9 mouse cellular contexts compared by ENCODE assay signal in genomic region chr16:33941271-33941781, GRCm38 (mm10). TPM values are rescaled to one million over a fixed set of nuclear protein-coding genes. Genes with fewer than 3 reads are reported as not detected.
DNase-seq lines count a peak whose midpoint lies in the region; ATAC-seq and TF ChIP-seq lines count a peak whose summit lies in the region.
"Had no signal": no experiment of that assay in that cellular context is flagged by ENCODE, and none has a peak within 500 bp of the region (broad histone marks: within the 10 kb centered on the region; RNA-seq: fewer than 3 reads in every experiment).

No protein-coding gene starts in this region.

- no peak for TF ChIP-seq EP300 in liver, postnatal 0 days (IDR thresholded peaks at IDR 0.05; ENCODE audit: low read depth)

- no peak overlapping the region for H3K4me2 ChIP-seq in midbrain, embryonic 11.5 days
- H3K4me2 ChIP-seq in embryonic facial prominence, embryonic 12.5 days (replicated peaks), result no peak overlapping the region
- H3K4me2 ChIP-seq in heart, embryonic 11.5 days, result no peak overlapping the region; the same call in 1 of the 2 replicates
- H3K4me2 ChIP-seq in kidney, embryonic 15.5 days, result 0 out of 2 replicates have a peak overlapping the region, but pooled peaks have one; percentile 13
- no peak overlapping the region for H3K4me2 ChIP-seq in liver, postnatal 0 days (ENCODE audit: low read depth, low read length)
- no peak overlapping the region for H3K4me2 ChIP-seq in stomach, embryonic 14.5 days (replicated peaks; ENCODE audit: low read depth, low read length)

- no peak for TF ChIP-seq CTCF in liver, postnatal 0 days (IDR thresholded peaks at IDR 0.05; ENCODE audit: low read depth)

- H3K4me3 ChIP-seq in midbrain, embryonic 10.5 days, result no peak overlapping the region
- no peak overlapping the region for H3K4me3 ChIP-seq in midbrain, embryonic 11.5 days (ENCODE audit: low read depth, low read length)
- no peak overlapping the region for H3K4me3 ChIP-seq in embryonic facial prominence, embryonic 12.5 days
- H3K4me3 ChIP-seq in heart, embryonic 11.5 days (ENCODE audit: low read depth, low read length), result no peak overlapping the region
- H3K4me3 ChIP-seq in kidney, embryonic 15.5 days (replicated peaks), result no peak overlapping the region
- no peak overlapping the region for H3K4me3 ChIP-seq in liver, postnatal 0 days (ENCODE audit: low read depth, low read length)
- H3K4me3 ChIP-seq in stomach, embryonic 14.5 days (ENCODE audit: low read depth, low read length), result no peak overlapping the region
- H3K4me3 ChIP-seq: left cerebral cortex, adult 2 months had no signal

- no peaks in the 10 kb centered on the region for H3K36me3 ChIP-seq in midbrain, embryonic 10.5 days
- H3K36me3 ChIP-seq in midbrain, embryonic 11.5 days (ENCODE audit: control insufficient read depth, insufficient read depth, low read length), result no peaks in the 10 kb centered on the region
- peaks cover 5% of the 10 kb centered on the region; the same call in 1 of the 2 replicates for H3K36me3 ChIP-seq in embryonic facial prominence, embryonic 12.5 days
- H3K36me3 ChIP-seq in heart, embryonic 11.5 days (ENCODE audit: control insufficient read depth, insufficient read depth, low read length), result no peaks in the 10 kb centered on the region
- 0 out of 2 replicates have a peak, but pooled peaks cover 3% of the 10 kb centered on the region for H3K36me3 ChIP-seq in kidney, embryonic 15.5 days
- H3K36me3 ChIP-seq in liver, postnatal 0 days (replicated peaks; ENCODE audit: insufficient read depth, low read length), result no peaks in the 10 kb centered on the region; the same call in 1 of the 2 replicates
- H3K36me3 ChIP-seq in stomach, embryonic 14.5 days (ENCODE audit: control insufficient read depth, insufficient read depth, low read length), result no peaks in the 10 kb centered on the region

- 73% methylated on average over 11 of the region's 11 CpGs for WGBS in midbrain, embryonic 10.5 days
- 73% methylated on average over 11 of the region's 11 CpGs for WGBS in midbrain, embryonic 11.5 days
- WGBS in embryonic facial prominence, embryonic 12.5 days, result 33% methylated on average over 11 of the region's 11 CpGs
- 11% methylated on average over 11 of the region's 11 CpGs for WGBS in heart, embryonic 11.5 days (ENCODE audit: insufficient replicate concordance)
- WGBS in kidney, embryonic 15.5 days, result 16% methylated on average over 11 of the region's 11 CpGs
- 46% methylated on average over 11 of the region's 11 CpGs for WGBS in liver, postnatal 0 days (ENCODE audit: insufficient replicate concordance)
- 26% methylated on average over 11 of the region's 11 CpGs for WGBS in stomach, embryonic 14.5 days

- no peaks in the 10 kb centered on the region for H3K9me3 ChIP-seq in midbrain, embryonic 10.5 days (replicated peaks)
- H3K9me3 ChIP-seq in midbrain, embryonic 11.5 days (ENCODE audit: control insufficient read depth, low read length), result no peaks in the 10 kb centered on the region
- no peaks in the 10 kb centered on the region for H3K9me3 ChIP-seq in embryonic facial prominence, embryonic 12.5 days
- H3K9me3 ChIP-seq in heart, embryonic 11.5 days (replicated peaks; ENCODE audit: control insufficient read depth, low read length), result no peaks in the 10 kb centered on the region
- no peaks in the 10 kb centered on the region for H3K9me3 ChIP-seq in kidney, embryonic 15.5 days (replicated peaks)
- no peaks in the 10 kb centered on the region for H3K9me3 ChIP-seq in liver, postnatal 0 days (ENCODE audit: low read length)
- no peaks in the 10 kb centered on the region for H3K9me3 ChIP-seq in stomach, embryonic 14.5 days (ENCODE audit: control insufficient read depth, low read depth, low read length)

- H3K27ac ChIP-seq in midbrain, embryonic 10.5 days (replicated peaks), result peak overlapping the region; percentile 73
- no peak overlapping the region for H3K27ac ChIP-seq in midbrain, embryonic 11.5 days (ENCODE audit: low read depth, low read length)
- H3K27ac ChIP-seq in embryonic facial prominence, embryonic 12.5 days, result peak overlapping the region; percentile 77
- H3K27ac ChIP-seq in heart, embryonic 11.5 days (ENCODE audit: low read depth, low read length), result peak overlapping the region; percentile 74
- H3K27ac ChIP-seq in kidney, embryonic 15.5 days, result peak overlapping the region; percentile 78
- H3K27ac ChIP-seq in liver, postnatal 0 days (ENCODE audit: low read depth), result no peak overlapping the region
- H3K27ac ChIP-seq in stomach, embryonic 14.5 days (ENCODE audit: low read length), result peak overlapping the region; percentile 66
- H3K27ac ChIP-seq: left cerebral cortex, adult 2 months had no signal

- H3K4me1 ChIP-seq in midbrain, embryonic 10.5 days, result peaks cover 22% of the 10 kb centered on the region
- 0 out of 2 replicates have a peak, but pooled peaks cover 2% of the 10 kb centered on the region for H3K4me1 ChIP-seq in midbrain, embryonic 11.5 days (ENCODE audit: control insufficient read depth, insufficient read depth, low read length)
- H3K4me1 ChIP-seq in embryonic facial prominence, embryonic 12.5 days, result peaks cover 83% of the 10 kb centered on the region
- H3K4me1 ChIP-seq in heart, embryonic 11.5 days (ENCODE audit: control insufficient read depth, insufficient read depth, low read length), result peaks cover 80% of the 10 kb centered on the region
- peaks cover 70% of the 10 kb centered on the region for H3K4me1 ChIP-seq in kidney, embryonic 15.5 days
- H3K4me1 ChIP-seq in liver, postnatal 0 days (ENCODE audit: insufficient read depth), result peaks cover 16% of the 10 kb centered on the region
- peaks cover 58% of the 10 kb centered on the region for H3K4me1 ChIP-seq in stomach, embryonic 14.5 days (ENCODE audit: control insufficient read depth, insufficient read depth, low read length)

- H3K9ac ChIP-seq in midbrain, embryonic 11.5 days (ENCODE audit: low read length), result no peak overlapping the region
- no peak overlapping the region for H3K9ac ChIP-seq in embryonic facial prominence, embryonic 12.5 days
- peak overlapping the region; percentile 4; the same call in 1 of the 2 replicates for H3K9ac ChIP-seq in heart, embryonic 11.5 days (ENCODE audit: low read depth, low read length)
- H3K9ac ChIP-seq in kidney, embryonic 15.5 days, result no peak overlapping the region
- no peak overlapping the region for H3K9ac ChIP-seq in liver, postnatal 0 days (replicated peaks)
- H3K9ac ChIP-seq in stomach, embryonic 14.5 days (replicated peaks; ENCODE audit: low read depth, low read length), result no peak overlapping the region

- no peak for DNase-seq in midbrain, embryonic 10.5 days (ENCODE audit: low spot score)
- DNase-seq in midbrain, embryonic 11.5 days (ENCODE audit: low spot score, missing footprints), result no peak
- DNase-seq in liver, postnatal 0 days, result no peak
- DNase-seq in thymus, postnatal 4 days, result no peak

- no peak for ATAC-seq in midbrain, embryonic 11.5 days (ENCODE audit: low FRiP score)
- ATAC-seq in embryonic facial prominence, embryonic 12.5 days (ENCODE audit: insufficient number of reproducible peaks, insufficient read depth, low FRiP score, low TSS enrichment), result peak; percentile 14; the same call in 1 of the 2 replicates
- ATAC-seq in heart, embryonic 11.5 days (replicated peaks; ENCODE audit: insufficient number of reproducible peaks, low FRiP score, low TSS enrichment), result peak; percentile 47; the same call in 1 of the 2 replicates
- peak; percentile 64 for ATAC-seq in kidney, embryonic 15.5 days (replicated peaks; ENCODE audit: low FRiP score)
- peak; percentile 51; the same call in 1 of the 2 replicates for ATAC-seq in liver, postnatal 0 days
- peak; percentile 30; the same call in 1 of the 2 replicates for ATAC-seq in stomach, embryonic 14.5 days (ENCODE audit: insufficient number of reproducible peaks, insufficient read depth, low FRiP score, low read depth)

- H3K27me3 ChIP-seq in midbrain, embryonic 10.5 days (ENCODE audit: low read depth, poor library complexity, severe bottlenecking), result no peaks in the 10 kb centered on the region
- H3K27me3 ChIP-seq in midbrain, embryonic 11.5 days (ENCODE audit: control insufficient read depth, insufficient read depth, low read length), result no peaks in the 10 kb centered on the region
- no peaks in the 10 kb centered on the region for H3K27me3 ChIP-seq in embryonic facial prominence, embryonic 12.5 days
- no peaks in the 10 kb centered on the region for H3K27me3 ChIP-seq in heart, embryonic 11.5 days (ENCODE audit: control insufficient read depth, insufficient read depth, low read length)
- peaks cover 15% of the 10 kb centered on the region for H3K27me3 ChIP-seq in kidney, embryonic 15.5 days
- H3K27me3 ChIP-seq in liver, postnatal 0 days (ENCODE audit: insufficient read depth, low read length), result no peaks in the 10 kb centered on the region
- H3K27me3 ChIP-seq in stomach, embryonic 14.5 days (ENCODE audit: control insufficient read depth, insufficient read depth, low read length), result no peaks in the 10 kb centered on the region

RNA-seq across cellular contexts. Expression of gene Umps, which starts 25.5 kb away (rescaled TPM):
- polyA plus RNA-seq in midbrain, embryonic 10.5 days (2016; fragmentation: Nextera tagmentation; extraction: Ambion mirVana), result 82.5 and 95.8 TPM in 2 replicates
- polyA plus RNA-seq in midbrain, embryonic 11.5 days (2014; fragmentation: Nextera tagmentation; extraction: Ambion mirVana), result 70.8 and 72.9 TPM in 2 replicates
- polyA plus RNA-seq in embryonic facial prominence, embryonic 12.5 days (2016; fragmentation: Nextera tagmentation; extraction: Ambion mirVana), result 62.6 and 63.6 TPM in 2 replicates
- polyA plus RNA-seq in heart, embryonic 11.5 days (2014; fragmentation: Nextera tagmentation; extraction: Ambion mirVana), result 43.0 and 43.9 TPM in 2 replicates
- polyA plus RNA-seq in kidney, embryonic 15.5 days (2015; fragmentation: Nextera tagmentation; extraction: Ambion mirVana), result 62.5 and 63.6 TPM in 2 replicates
- polyA plus RNA-seq in liver, postnatal 0 days (2015; fragmentation: Nextera tagmentation; extraction: Ambion mirVana), result 16.7 and 18.6 TPM in 2 replicates
- 62.9 and 65.7 TPM in 2 replicates for polyA plus RNA-seq in stomach, embryonic 14.5 days (2014; fragmentation: Nextera tagmentation; extraction: Ambion mirVana)

Comparison
In these comparisons a context has a peak if more than half of its experiments do, and no peak if none do; other contexts are left out.
1. H3K27ac ChIP-seq: peak in midbrain, embryonic 10.5 days (single experiment), embryonic facial prominence, embryonic 12.5 days (single experiment), heart, embryonic 11.5 days (single experiment), kidney, embryonic 15.5 days (single experiment) and stomach, embryonic 14.5 days (single experiment); none in midbrain, embryonic 11.5 days (single experiment) and liver, postnatal 0 days (single experiment).